Mouse (Mus musculus): ENCODE data around the gene Rhebl1. TPM values are rescaled to one million over a fixed set of nuclear protein-coding genes. Genes with fewer than 3 reads are reported as not detected.

Gene Rhebl1
- total RNA-seq, 2 experiments from 2014 or later = 0.92 to 2.2 TPM

DNA sequence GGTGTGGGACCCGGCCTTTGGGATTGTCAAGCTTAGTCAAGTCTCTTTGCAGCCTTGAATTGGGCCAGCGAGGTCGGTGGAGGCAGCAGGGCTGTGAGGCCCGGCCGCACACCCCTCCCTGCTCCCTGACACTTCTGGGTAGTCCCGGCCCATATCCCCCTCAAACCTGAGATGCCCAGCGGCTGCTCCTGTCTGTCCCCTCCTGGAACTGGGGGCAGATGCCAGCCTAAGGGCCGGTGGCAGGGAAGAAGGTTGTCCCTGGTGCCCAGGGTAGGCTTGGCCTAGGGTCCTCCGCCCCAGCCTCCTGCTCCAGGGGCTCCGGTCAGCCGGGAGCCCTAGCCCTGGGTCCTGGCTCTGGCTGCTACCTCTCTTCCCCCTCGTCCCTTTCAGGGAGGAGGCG is 60.3 kb downstream of the Rhebl1 start:
- TF ChIP-seq CTCF (IDR thresholded peaks at IDR 0.05) = no peak
- intact Hi-C loops (cut with DNase I) = loop anchor here (5.0 kb wide), 1 partner anchor 33 kb away; no protein-coding TSS in a partner anchor

DNA sequence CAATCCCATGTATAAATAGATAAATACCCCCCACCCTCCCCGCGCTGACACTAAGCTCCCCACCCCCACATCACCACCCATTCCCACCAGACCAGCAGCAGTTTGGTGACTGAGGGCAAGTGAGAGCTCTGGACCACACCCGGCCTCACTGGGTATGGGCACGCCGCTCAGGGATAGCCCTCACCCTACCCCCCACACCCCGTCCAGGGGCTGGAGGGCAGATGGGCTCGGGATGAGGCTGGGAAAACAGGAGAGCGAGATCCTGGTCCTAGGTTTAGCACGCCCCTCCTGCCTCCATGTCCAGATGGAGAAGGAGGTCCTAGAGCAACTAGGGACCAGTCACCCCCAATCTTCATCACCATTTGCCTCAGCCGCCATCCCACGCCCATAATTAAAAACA is 61.1 kb downstream of the Rhebl1 start:
- Histone ChIP-seq H3K4me3 (no peak overlapping the region), H3K27ac (no peak overlapping the region)
- intact Hi-C loops (cut with DNase I) = loop anchor here (5.0 kb wide), 1 partner anchor 34 kb away; no protein-coding TSS in a partner anchor
- TF ChIP-seq CTCF (IDR thresholded peaks at IDR 0.05) = no peak
- no peak for DNase-seq

More for the DNA sequence above, 60.3 kb downstream of the Rhebl1 start:
- Histone ChIP-seq H3K27ac (no peak overlapping the region), H3K4me3 (no peak overlapping the region)
- no peak for DNase-seq

DNA sequence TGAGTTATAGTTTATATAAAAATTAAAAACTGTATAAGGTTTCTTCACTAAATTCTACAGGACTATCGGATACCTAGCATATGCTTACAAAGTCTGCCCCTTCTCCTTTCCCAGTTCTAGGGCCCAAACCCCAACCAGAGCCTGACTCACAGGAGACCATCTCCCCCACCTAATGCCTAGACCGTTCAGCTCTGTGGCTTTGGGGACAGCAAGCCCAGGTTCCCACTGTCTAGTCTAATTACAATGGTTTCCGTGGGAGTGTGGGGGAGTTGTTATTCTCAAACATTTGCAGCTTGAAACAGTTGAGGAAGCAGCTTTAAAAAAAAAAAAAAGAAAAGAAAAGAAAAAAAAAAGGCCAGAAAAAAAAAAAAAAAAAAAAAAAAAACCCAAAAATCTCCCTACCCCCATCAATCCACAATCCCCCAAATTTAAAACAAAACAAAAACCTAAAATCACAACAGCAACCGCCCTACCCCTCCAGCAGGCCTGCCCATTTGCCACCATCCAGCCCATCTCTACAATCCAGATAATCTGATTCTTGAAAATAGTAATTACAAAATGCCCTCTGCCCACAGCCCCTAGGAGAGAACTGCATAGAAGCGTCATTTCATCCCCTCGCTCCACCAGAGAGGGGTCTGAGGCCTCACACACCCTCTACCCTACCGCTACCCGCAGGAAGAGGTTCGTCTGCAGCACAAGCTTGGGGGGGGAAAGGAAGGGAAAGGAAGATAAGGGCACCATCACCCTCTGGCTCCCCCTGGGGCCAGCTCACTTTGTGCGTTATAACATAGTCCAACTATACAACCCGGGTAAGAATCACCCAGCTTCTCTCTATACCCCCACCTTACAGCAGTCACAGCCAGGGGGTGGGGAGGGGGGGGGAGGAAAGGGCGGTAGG is 61.9 kb downstream of the Rhebl1 start:
- intact Hi-C loops (cut with DNase I) = loop anchor here (5.0 kb wide), 1 partner anchor 35 kb away; no protein-coding TSS in a partner anchor
- no peak for TF ChIP-seq CTCF (IDR thresholded peaks at IDR 0.05)

DNA sequence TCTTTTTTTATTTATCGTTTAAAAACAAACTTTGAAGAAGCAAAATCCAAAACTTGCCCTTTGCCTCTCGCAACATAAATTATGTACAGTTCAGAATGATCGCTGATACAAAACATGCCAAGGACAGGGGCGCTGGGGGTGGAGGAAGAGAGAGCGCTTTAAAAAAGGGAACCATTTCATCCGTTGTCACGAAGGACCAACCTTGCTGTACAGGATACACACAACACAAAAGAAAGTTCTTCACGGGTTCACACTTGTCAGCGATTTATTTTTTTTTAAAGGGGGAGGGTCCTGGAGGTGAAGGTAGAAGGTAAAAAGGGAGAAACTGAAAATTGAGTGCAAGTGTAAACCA is 62.7 kb downstream of the Rhebl1 start:
- DNase-seq = no peak
- Histone ChIP-seq H3K4me3 (peak overlapping the region; percentile 92), H3K27ac (peak overlapping the region; percentile 98)
- intact Hi-C loops (cut with DNase I) = loop anchor here (5.0 kb wide), 1 partner anchor 36 kb away; no protein-coding TSS in a partner anchor
- TF ChIP-seq CTCF (IDR thresholded peaks at IDR 0.05) = no peak

More for the DNA sequence above, 61.9 kb downstream of the Rhebl1 start:
- H3K4me3 ChIP-seq = peak overlapping the region; percentile 92; the same call in 1 of the 2 replicates
- peak overlapping the region; percentile 98 for H3K27ac ChIP-seq
- no peak for DNase-seq

DNA sequence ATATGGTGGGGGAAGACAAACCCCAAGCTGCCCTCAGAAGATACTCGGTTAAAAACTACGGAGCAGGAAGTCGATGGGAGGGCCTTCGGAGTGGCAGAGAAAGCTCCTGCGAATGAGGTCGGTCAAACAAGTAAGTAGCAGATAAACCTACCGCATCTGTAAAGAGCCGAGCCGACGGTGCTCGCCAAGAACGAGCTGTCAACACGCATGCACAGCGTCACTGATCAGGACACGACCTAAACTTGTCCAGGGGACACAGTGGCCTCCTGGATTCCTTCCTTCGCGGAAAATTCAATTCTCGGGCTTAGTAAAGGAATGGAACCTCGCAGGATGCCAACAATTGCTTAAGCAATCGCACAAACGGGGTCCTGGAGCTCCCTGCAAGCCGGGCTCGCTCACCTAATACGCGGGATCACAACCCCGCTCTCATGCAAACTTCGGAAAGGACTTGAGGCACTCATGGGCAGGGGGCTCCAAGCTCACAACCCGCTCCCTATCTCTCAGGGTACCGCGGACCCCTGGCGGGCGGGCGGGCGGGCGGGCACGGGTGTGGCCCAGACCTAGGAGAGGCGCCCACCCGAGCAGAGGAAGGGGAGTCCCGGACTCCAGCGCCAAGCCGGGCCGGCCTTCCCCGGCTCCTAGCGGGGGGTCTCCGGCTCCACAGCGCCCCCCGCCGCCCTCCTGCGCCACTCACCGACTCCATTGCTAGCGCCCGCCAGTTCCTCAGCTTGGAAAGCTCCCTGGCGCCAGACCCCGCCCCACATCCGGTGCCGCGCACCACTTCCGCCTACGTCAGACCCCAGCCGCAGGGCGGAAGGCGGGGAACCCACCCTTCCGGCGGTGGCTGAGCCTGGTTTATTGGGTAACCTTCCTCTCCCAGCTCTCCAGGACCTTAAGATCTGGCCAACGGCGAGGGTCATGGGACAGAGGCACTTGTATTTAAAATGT is 63.3 kb downstream of the Rhebl1 start, which contains the start of gene Prkag1:
Gene Prkag1, minus strand, starts transcription at position 786 of the 948 bp plus-strand sequence.
- Histone ChIP-seq H3K4me3 (peak within 1 kb of the TSS; percentile 92), H3K27ac (peak within 1 kb of the TSS; percentile 98)
- intact Hi-C loops (cut with DNase I) = loop anchor here (5.0 kb wide), 1 partner anchor 36 kb away; no protein-coding TSS in a partner anchor
- DNase-seq = peak; percentile 98
- TF ChIP-seq CTCF (IDR thresholded peaks at IDR 0.05) = peak; percentile 75

Other genes starting within 250 kb of the Rhebl1 start
- 10 to 100 TPM; 66.3 to 67.4 TPM for gene Ddx23, start 231.6 kb downstream of the Rhebl1 start, total RNA-seq (2021)
- 1 to 10 TPM; 1.2 to 1.5 TPM for gene Rnd1, start 217.1 kb downstream of the Rhebl1 start, total RNA-seq (2021)
- gene Ccdc65, start 186.3 kb downstream of the Rhebl1 start, total RNA-seq (2021) = not detected
- 1 to 10 TPM; 1.0 to 1.3 TPM for gene Fkbp11, start 166.3 kb downstream of the Rhebl1 start, total RNA-seq (2021)
- gene Arf3, start 131.3 kb downstream of the Rhebl1 start, total RNA-seq (2021) = 1 to 10 TPM; 8.1 to 9.4 TPM
- 1 to 10 TPM in 1 of 2 experiments, under 1 TPM in 1; 0.97 to 1.4 TPM for gene Wnt10b, start 116.4 kb downstream of the Rhebl1 start, total RNA-seq (2021)
- gene Wnt1, start 104.7 kb downstream of the Rhebl1 start, total RNA-seq (2021) = under 1 TPM in 1 of 2 experiments, not detected in 1; 0.08 TPM
- gene Ddn, start 85.0 kb downstream of the Rhebl1 start, total RNA-seq (2021) = under 1 TPM; 0.33 to 0.78 TPM
- gene Prkag1, start 63.0 kb downstream of the Rhebl1 start, total RNA-seq (2021) = 10 to 100 TPM; 49.0 to 59.5 TPM
- 10 to 100 TPM; 53.6 to 56.3 TPM for gene Kmt2d, start 23.3 kb downstream of the Rhebl1 start, total RNA-seq (2021)
- under 1 TPM; 0.81 to 0.82 TPM for gene Dhh, start 4.0 kb upstream of the Rhebl1 start, total RNA-seq (2021)
- 1 to 10 TPM; 5.2 to 6.9 TPM for gene Lmbr1l, start 23.7 kb upstream of the Rhebl1 start, total RNA-seq (2021)
- 10 to 100 TPM; 15.8 to 33.9 TPM for gene Tuba1b, start 40.0 kb upstream of the Rhebl1 start, total RNA-seq (2021)
- gene Gm49450, start 59.0 kb upstream of the Rhebl1 start, total RNA-seq (2021) = not detected
- gene Tuba1a, start 59.2 kb upstream of the Rhebl1 start, total RNA-seq (2021) = 10 to 100 TPM; 17.1 to 43.2 TPM
- 1 to 10 TPM; 7.1 to 7.7 TPM for gene Tuba1c, start 135.4 kb upstream of the Rhebl1 start, total RNA-seq (2021)
- 1 to 10 TPM in 1 of 2 experiments, under 1 TPM in 1; 0.31 to 1.2 TPM for gene Prph, start 160.6 kb upstream of the Rhebl1 start, total RNA-seq (2021)
- not detected for gene Troap, start 180.0 kb upstream of the Rhebl1 start, total RNA-seq (2021)
- gene C1ql4, start 193.3 kb upstream of the Rhebl1 start, total RNA-seq (2021) = not detected
- not detected for gene Dnajc22, start 198.6 kb upstream of the Rhebl1 start, total RNA-seq (2021)
- gene Spats2, start 231.4 kb upstream of the Rhebl1 start, total RNA-seq (2021) = 1 to 10 TPM; 3.7 to 4.3 TPM

Data from gastrocnemius, adult 2 months (tissue).